Mouse (Mus musculus): Measurements from ENCODE around the gene Cd37. TPM values are rescaled to one million over a fixed set of nuclear protein-coding genes. Genes with fewer than 3 reads are reported as not detected.

Gene Cd37
- polyA plus RNA-seq, 1 experiment from 2014 or later: 4.8 TPM

- H3K4me3 ChIP-seq (ENCODE audit: low read depth, low read length): no peak overlapping the region
- DNase-seq (ENCODE audit: low spot score): no peak
- no peak for ATAC-seq (ENCODE audit: low read depth)
- no peaks in the 10 kb centered on the region for H3K9me3 ChIP-seq (ENCODE audit: control insufficient read depth, low read length)
- no peak overlapping the region for H3K9ac ChIP-seq (ENCODE audit: low read depth, low read length)
- H3K4me1 ChIP-seq (ENCODE audit: control insufficient read depth, insufficient read depth, low read length): no peaks in the 10 kb centered on the region
- no peaks in the 10 kb centered on the region for H3K36me3 ChIP-seq (ENCODE audit: control insufficient read depth, insufficient read depth, low read length)
- 55% methylated on average over 10 of the region's 10 CpGs for WGBS
- no peaks in the 10 kb centered on the region for H3K27me3 ChIP-seq (replicated peaks; ENCODE audit: control insufficient read depth, insufficient read depth, low read length)
- no peak overlapping the region for H3K4me2 ChIP-seq (ENCODE audit: low read depth, low read length)
- no peak overlapping the region for H3K27ac ChIP-seq (replicated peaks; ENCODE audit: low read depth, low read length)
Observed at GRCm38 (mm10) chr7:45202654-45203053, 36.3 kb downstream of the Cd37 start.

- ATAC-seq (ENCODE audit: low read depth): no peak
- 78% methylated on average over 11 of the region's 11 CpGs for WGBS
Observed at GRCm38 (mm10) chr7:45198961-45199360, 40.0 kb downstream of the Cd37 start.

GRCm38 (mm10) chr7:45198435-45198834 is 40.5 kb downstream of the Cd37 start:
- no peaks in the 10 kb centered on the region for H3K36me3 ChIP-seq (ENCODE audit: control insufficient read depth, insufficient read depth, low read length)
- no peak overlapping the region for H3K4me2 ChIP-seq (ENCODE audit: low read depth, low read length)
- H3K27ac ChIP-seq (replicated peaks; ENCODE audit: low read depth, low read length): no peak overlapping the region
- no peaks in the 10 kb centered on the region for H3K27me3 ChIP-seq (replicated peaks; ENCODE audit: control insufficient read depth, insufficient read depth, low read length)
- ATAC-seq (ENCODE audit: low read depth): peak; percentile 56; the same call in 1 of the 2 replicates
- 13% methylated on average over 5 of the region's 5 CpGs for WGBS
- no peaks in the 10 kb centered on the region for H3K4me1 ChIP-seq (ENCODE audit: control insufficient read depth, insufficient read depth, low read length)
- 0 out of 2 replicates have a peak overlapping the region, but pooled peaks have one; percentile 19 for H3K9ac ChIP-seq (ENCODE audit: low read depth, low read length)
- DNase-seq (ENCODE audit: low spot score): peak; percentile 87
- no peak overlapping the region for H3K4me3 ChIP-seq (ENCODE audit: low read depth, low read length)
- no peaks in the 10 kb centered on the region for H3K9me3 ChIP-seq (ENCODE audit: control insufficient read depth, low read length)

More at GRCm38 (mm10) chr7:45198961-45199360, 40.0 kb downstream of the Cd37 start:
- H3K27me3 ChIP-seq (replicated peaks; ENCODE audit: control insufficient read depth, insufficient read depth, low read length): no peaks in the 10 kb centered on the region
- H3K4me2 ChIP-seq (ENCODE audit: low read depth, low read length): no peak overlapping the region
- H3K4me3 ChIP-seq (ENCODE audit: low read depth, low read length): no peak overlapping the region
- H3K9me3 ChIP-seq (ENCODE audit: control insufficient read depth, low read length): no peaks in the 10 kb centered on the region
- H3K9ac ChIP-seq (ENCODE audit: low read depth, low read length): 0 out of 2 replicates have a peak overlapping the region, but pooled peaks have one; percentile 19
- no peaks in the 10 kb centered on the region for H3K4me1 ChIP-seq (ENCODE audit: control insufficient read depth, insufficient read depth, low read length)
- no peaks in the 10 kb centered on the region for H3K36me3 ChIP-seq (ENCODE audit: control insufficient read depth, insufficient read depth, low read length)
- no peak for DNase-seq (ENCODE audit: low spot score)
- H3K27ac ChIP-seq (replicated peaks; ENCODE audit: low read depth, low read length): no peak overlapping the region

- peak overlapping the region; percentile 14; the same call in 1 of the 2 replicates for H3K9ac ChIP-seq (ENCODE audit: low read depth, low read length)
- no peaks in the 10 kb centered on the region for H3K27me3 ChIP-seq (replicated peaks; ENCODE audit: control insufficient read depth, insufficient read depth, low read length)
- ATAC-seq (ENCODE audit: low read depth): no peak
- no peaks in the 10 kb centered on the region for H3K36me3 ChIP-seq (ENCODE audit: control insufficient read depth, insufficient read depth, low read length)
- H3K9me3 ChIP-seq (ENCODE audit: control insufficient read depth, low read length): no peaks in the 10 kb centered on the region
- H3K4me3 ChIP-seq (ENCODE audit: low read depth, low read length): no peak overlapping the region
- H3K27ac ChIP-seq (replicated peaks; ENCODE audit: low read depth, low read length): no peak overlapping the region
- DNase-seq (ENCODE audit: low spot score): no peak
- H3K4me1 ChIP-seq (ENCODE audit: control insufficient read depth, insufficient read depth, low read length): 0 out of 2 replicates have a peak, but pooled peaks cover 3% of the 10 kb centered on the region
- WGBS: 71% methylated on average over 4 of the region's 5 CpGs
- no peak overlapping the region for H3K4me2 ChIP-seq (ENCODE audit: low read depth, low read length)
Observed at GRCm38 (mm10) chr7:45196994-45197393, 41.9 kb downstream of the Cd37 start.

- no peak overlapping the region for H3K4me2 ChIP-seq (ENCODE audit: low read depth, low read length)
- H3K27ac ChIP-seq (replicated peaks; ENCODE audit: low read depth, low read length): no peak overlapping the region
- H3K4me1 ChIP-seq (ENCODE audit: control insufficient read depth, insufficient read depth, low read length): peaks cover 8% of the 10 kb centered on the region; the same call in 1 of the 2 replicates
- no peaks in the 10 kb centered on the region for H3K9me3 ChIP-seq (ENCODE audit: control insufficient read depth, low read length)
- WGBS: 73% methylated on average over 4 of the region's 4 CpGs
- no peak overlapping the region for H3K9ac ChIP-seq (ENCODE audit: low read depth, low read length)
- DNase-seq (ENCODE audit: low spot score): no peak
- ATAC-seq (ENCODE audit: low read depth): no peak
- H3K36me3 ChIP-seq (ENCODE audit: control insufficient read depth, insufficient read depth, low read length): no peaks in the 10 kb centered on the region
- no peak overlapping the region for H3K4me3 ChIP-seq (ENCODE audit: low read depth, low read length)
- H3K27me3 ChIP-seq (replicated peaks; ENCODE audit: control insufficient read depth, insufficient read depth, low read length): no peaks in the 10 kb centered on the region
Observed at GRCm38 (mm10) chr7:45196176-45196535, 42.8 kb downstream of the Cd37 start.

GRCm38 (mm10) chr7:45195341-45196175 is 43.4 kb downstream of the Cd37 start:
- 55% methylated on average over 13 of the region's 13 CpGs for WGBS
- no peak for ATAC-seq (ENCODE audit: low read depth)
- H3K27ac ChIP-seq (replicated peaks; ENCODE audit: low read depth, low read length): no peak overlapping the region
- H3K4me1 ChIP-seq (ENCODE audit: control insufficient read depth, insufficient read depth, low read length): peaks cover 8% of the 10 kb centered on the region; the same call in 1 of the 2 replicates
- no peak overlapping the region for H3K4me2 ChIP-seq (ENCODE audit: low read depth, low read length)
- no peaks in the 10 kb centered on the region for H3K27me3 ChIP-seq (replicated peaks; ENCODE audit: control insufficient read depth, insufficient read depth, low read length)
- H3K9ac ChIP-seq (ENCODE audit: low read depth, low read length): no peak overlapping the region
- no peaks in the 10 kb centered on the region for H3K36me3 ChIP-seq (ENCODE audit: control insufficient read depth, insufficient read depth, low read length)
- H3K4me3 ChIP-seq (ENCODE audit: low read depth, low read length): no peak overlapping the region
- no peak for DNase-seq (ENCODE audit: low spot score)
- H3K9me3 ChIP-seq (ENCODE audit: control insufficient read depth, low read length): no peaks in the 10 kb centered on the region

GRCm38 (mm10) chr7:45193871-45194785 is 44.8 kb downstream of the Cd37 start:
- H3K9ac ChIP-seq (ENCODE audit: low read depth, low read length): no peak overlapping the region
- no peak for ATAC-seq (ENCODE audit: low read depth)
- H3K4me1 ChIP-seq (ENCODE audit: control insufficient read depth, insufficient read depth, low read length): peaks cover 8% of the 10 kb centered on the region; the same call in 1 of the 2 replicates
- no peak for DNase-seq (ENCODE audit: low spot score)
- H3K4me3 ChIP-seq (ENCODE audit: low read depth, low read length): no peak overlapping the region
- 74% methylated on average over 15 of the region's 17 CpGs for WGBS
- no peaks in the 10 kb centered on the region for H3K9me3 ChIP-seq (ENCODE audit: control insufficient read depth, low read length)
- no peak overlapping the region for H3K4me2 ChIP-seq (ENCODE audit: low read depth, low read length)
- no peak overlapping the region for H3K27ac ChIP-seq (replicated peaks; ENCODE audit: low read depth, low read length)
- no peaks in the 10 kb centered on the region for H3K36me3 ChIP-seq (ENCODE audit: control insufficient read depth, insufficient read depth, low read length)
- 0 out of 2 replicates have a peak, but pooled peaks cover 3% of the 10 kb centered on the region for H3K27me3 ChIP-seq (replicated peaks; ENCODE audit: control insufficient read depth, insufficient read depth, low read length)

GRCm38 (mm10) chr7:45193406-45193805 is 45.5 kb downstream of the Cd37 start:
- no peak overlapping the region for H3K4me2 ChIP-seq (ENCODE audit: low read depth, low read length)
- H3K36me3 ChIP-seq (ENCODE audit: control insufficient read depth, insufficient read depth, low read length): no peaks in the 10 kb centered on the region
- WGBS: 70% methylated on average over 4 of the region's 5 CpGs
- no peak overlapping the region for H3K9ac ChIP-seq (ENCODE audit: low read depth, low read length)
- no peaks in the 10 kb centered on the region for H3K9me3 ChIP-seq (ENCODE audit: control insufficient read depth, low read length)
- 0 out of 2 replicates have a peak, but pooled peaks cover 3% of the 10 kb centered on the region for H3K27me3 ChIP-seq (replicated peaks; ENCODE audit: control insufficient read depth, insufficient read depth, low read length)
- H3K4me1 ChIP-seq (ENCODE audit: control insufficient read depth, insufficient read depth, low read length): peaks cover 8% of the 10 kb centered on the region; the same call in 1 of the 2 replicates
- ATAC-seq (ENCODE audit: low read depth): no peak
- DNase-seq (ENCODE audit: low spot score): no peak
- H3K4me3 ChIP-seq (ENCODE audit: low read depth, low read length): no peak overlapping the region
- no peak overlapping the region for H3K27ac ChIP-seq (replicated peaks; ENCODE audit: low read depth, low read length)

All from embryonic facial prominence, embryonic 14.5 days (tissue).